Mouse (Mus musculus) MEL (cell line): ENCODE measurements around the gene Dglucy. TPM values are rescaled to one million over a fixed set of nuclear protein-coding genes. Genes with fewer than 3 reads are reported as not detected.

Experiments used
- DNase-seq: peaks from one replicate; pipeline ENCODE4 v3.0.0; 2011; ENCODE audit warnings: low read depth, low spot score
- H3K27ac ChIP-seq: 2 replicates; pipeline ENCODE4 v1.5.1; 2012; ENCODE audit warnings: low read depth, mild to moderate bottlenecking, control low read depth, low read length, moderate library complexity; ENCODE audit not compliant: control insufficient read depth
- H3K27me3 ChIP-seq, 2 experiments: fragments of 150-350 bp in 1 of 2; sonication (generic) in 1 of 2; 2 replicates each; pipeline ENCODE4 v1.6.1; 2012; ENCODE audit warnings: low read length in 2 of 2, mild to moderate bottlenecking in 2 of 2, improper control_type of control experiment in 1 of 2, moderate library complexity in 1 of 2; ENCODE audit not compliant: insufficient read depth in 2 of 2, control insufficient read depth in 1 of 2
- H3K36me3 ChIP-seq, 2 experiments: 2 replicates each; pipeline ENCODE4 v1.6.1; 2012 to 2014; ENCODE audit warnings: low read length in 2 of 2, improper control_type of control experiment in 1 of 2, inconsistent platforms in 1 of 2, mild to moderate bottlenecking in 1 of 2; ENCODE audit not compliant: insufficient read depth in 2 of 2, control insufficient read depth in 1 of 2
- H3K4me1 ChIP-seq, 2 experiments: fragments of 150-350 bp in 1 of 2; sonication (generic) in 1 of 2; 2 replicates each; pipeline ENCODE4 v1.6.1; 2012; ENCODE audit warnings: low read length in 2 of 2, improper control_type of control experiment in 1 of 2, mild to moderate bottlenecking in 1 of 2; ENCODE audit not compliant: insufficient read depth in 2 of 2, control insufficient read depth in 1 of 2
- H3K4me3 ChIP-seq, 2 experiments: fragments of 150-350 bp in 1 of 2; sonication (generic) in 1 of 2; 2 replicates each; pipeline ENCODE4 v1.5.1; 2012; ENCODE audit warnings: low read depth in 2 of 2, low read length in 2 of 2, mild to moderate bottlenecking in 2 of 2, moderate library complexity in 2 of 2, control low read depth in 1 of 2, improper control_type of control experiment in 1 of 2; ENCODE audit not compliant: control insufficient read depth in 1 of 2, insufficient read depth in 1 of 2
- H3K79me2 ChIP-seq: 2 replicates; pipeline ENCODE4 v1.6.1; 2012; ENCODE audit warnings: mild to moderate bottlenecking, low read length, moderate library complexity; ENCODE audit not compliant: control insufficient read depth, poor library complexity, insufficient read depth
- H3K9ac ChIP-seq: 2 replicates; pipeline ENCODE4 v1.6.1; 2012; ENCODE audit warnings: low read depth, mild to moderate bottlenecking, control low read depth, low read length, moderate library complexity; ENCODE audit not compliant: control insufficient read depth, poor library complexity, severe bottlenecking
- H3K9me3 ChIP-seq: fragments of 150-350 bp; sonication (generic); replicated peaks from 2 replicates; pipeline ENCODE4 v1.6.1; 2012; ENCODE audit warnings: mild to moderate bottlenecking, low read length, improper control_type of control experiment, moderate library complexity; ENCODE audit not compliant: insufficient read depth
- CHD1 ChIP-seq: IDR thresholded peaks from 2 replicates; pipeline ENCODE4 v1.6.1; 2012; ENCODE audit warnings: low read depth, mild to moderate bottlenecking, inconsistent platforms, low read length, improper control_type of control experiment
- CTCF ChIP-seq, 3 experiments: IDR thresholded peaks in 2 of 3; conservative IDR thresholded peaks in 1 of 3; 2 replicates each; pipeline ENCODE4 v1.5.1; 2011 to 2012; ENCODE audit warnings: low read length in 3 of 3, low read depth in 2 of 3, mild to moderate bottlenecking in 2 of 3, improper control_type of control experiment in 1 of 3, inconsistent platforms in 1 of 3, mixed read lengths in 1 of 3, moderate library complexity in 1 of 3; ENCODE audit not compliant: control insufficient read depth in 1 of 3, insufficient read depth in 1 of 3, poor library complexity in 1 of 3, severe bottlenecking in 1 of 3
- E2F4 ChIP-seq: IDR thresholded peaks from 2 replicates; pipeline ENCODE4 v1.6.1; 2011; ENCODE audit warnings: low read depth, low read length, improper control_type of control experiment, borderline replicate concordance
- ETS1 ChIP-seq: IDR thresholded peaks from 2 replicates; pipeline ENCODE4 v1.6.1; 2012; ENCODE audit warnings: low read depth, mild to moderate bottlenecking, inconsistent platforms, low read length, improper control_type of control experiment, moderate library complexity
- GABPA ChIP-seq: IDR thresholded peaks from 2 replicates; pipeline ENCODE4 v1.6.1; 2012; ENCODE audit warnings: low read depth, mild to moderate bottlenecking, inconsistent platforms, low read length, improper control_type of control experiment, moderate library complexity
- HCFC1 ChIP-seq: IDR thresholded peaks from 2 replicates; pipeline ENCODE4 v1.6.1; 2012; ENCODE audit warnings: low read depth, mild to moderate bottlenecking, inconsistent platforms, low read length, improper control_type of control experiment, moderate library complexity
- JUND ChIP-seq: IDR thresholded peaks from 2 replicates; pipeline ENCODE4 v1.6.1; 2011; ENCODE audit warnings: low read depth, mild to moderate bottlenecking, improper control_type of control experiment, low read length
- KAT2A ChIP-seq: conservative IDR thresholded peaks from 2 replicates; pipeline ENCODE4 v1.6.1; 2012; ENCODE audit warnings: low read depth, low read length, improper control_type of control experiment, inconsistent platforms
- MAFK ChIP-seq: IDR thresholded peaks from 2 replicates; pipeline ENCODE4 v1.6.1; 2011; ENCODE audit warnings: low read depth, mild to moderate bottlenecking, low read length, improper control_type of control experiment, borderline replicate concordance
- MAX ChIP-seq: IDR thresholded peaks from 2 replicates; pipeline ENCODE4 v1.6.1; 2011; ENCODE audit warnings: low read length, improper control_type of control experiment
- MYB ChIP-seq: IDR thresholded peaks from 2 replicates; pipeline ENCODE4 v1.6.1; 2011; ENCODE audit warnings: mild to moderate bottlenecking, low read depth, low read length, improper control_type of control experiment
- MYC ChIP-seq: IDR thresholded peaks from 2 replicates; pipeline ENCODE4 v1.6.1; 2011; ENCODE audit warnings: low read depth, mild to moderate bottlenecking, low read length, improper control_type of control experiment, moderate library complexity
- NRF1 ChIP-seq: IDR thresholded peaks from 2 replicates; pipeline ENCODE4 v1.6.1; 2014; ENCODE audit warnings: low read depth, mild to moderate bottlenecking, inconsistent platforms, low read length, improper control_type of control experiment, moderate library complexity; ENCODE audit not compliant: poor library complexity, insufficient read depth, severe bottlenecking
- POLR2AphosphoS5 ChIP-seq: IDR thresholded peaks from 2 replicates; pipeline ENCODE4 v1.6.1; 2012; ENCODE audit warnings: low read depth, borderline replicate concordance, mild to moderate bottlenecking, inconsistent platforms, low read length, moderate library complexity, mixed read lengths
- RAD21 ChIP-seq: IDR thresholded peaks from 2 replicates; pipeline ENCODE4 v1.6.1; 2011; ENCODE audit warnings: mild to moderate bottlenecking, low read depth, low read length, improper control_type of control experiment
- SMC3 ChIP-seq: IDR thresholded peaks from 2 replicates; pipeline ENCODE4 v1.6.1; 2011; ENCODE audit warnings: low read depth, low read length, improper control_type of control experiment
- TAL1 ChIP-seq: IDR thresholded peaks from 2 replicates; pipeline ENCODE4 v1.6.1; 2012; ENCODE audit warnings: mild to moderate bottlenecking, inconsistent platforms, low read length, moderate library complexity, mixed read lengths
- TBP ChIP-seq: IDR thresholded peaks from 2 replicates; pipeline ENCODE4 v1.8.0; 2011; ENCODE audit warnings: low read depth, low read length, improper control_type of control experiment
- TCF12 ChIP-seq: IDR thresholded peaks from 2 replicates; pipeline ENCODE4 v1.6.1; 2014; ENCODE audit warnings: low read depth, mild to moderate bottlenecking, inconsistent platforms, low read length, improper control_type of control experiment, moderate library complexity
- UBTF ChIP-seq: IDR thresholded peaks from 2 replicates; pipeline ENCODE4 v1.6.1; 2012; ENCODE audit warnings: low read depth, mild to moderate bottlenecking, inconsistent platforms, low read length, improper control_type of control experiment, moderate library complexity, borderline replicate concordance; ENCODE audit not compliant: insufficient read depth
- USF2 ChIP-seq, 2 experiments: IDR thresholded peaks; 2 replicates each; pipeline ENCODE4 v1.6.1; 2011 to 2012; ENCODE audit warnings: improper control_type of control experiment in 2 of 2, low read length in 2 of 2, borderline replicate concordance in 1 of 2, inconsistent platforms in 1 of 2, low read depth in 1 of 2, mild to moderate bottlenecking in 1 of 2; ENCODE audit not compliant: insufficient read depth in 1 of 2
- ZC3H11A ChIP-seq: IDR thresholded peaks from 2 replicates; pipeline ENCODE4 v1.6.1; 2012; ENCODE audit warnings: low read depth, mild to moderate bottlenecking, inconsistent platforms, low read length, improper control_type of control experiment
- ZKSCAN1 ChIP-seq: IDR thresholded peaks from 2 replicates; pipeline ENCODE4 v1.6.1; 2012; ENCODE audit warnings: low read depth, mild to moderate bottlenecking, inconsistent platforms, low read length, improper control_type of control experiment, moderate library complexity
- ZMIZ1 ChIP-seq: IDR thresholded peaks from 2 replicates; pipeline ENCODE4 v1.6.1; 2012; ENCODE audit warnings: low read depth, mild to moderate bottlenecking, inconsistent platforms, low read length, improper control_type of control experiment, moderate library complexity
- polyA plus RNA-seq, 2 experiments: library from polyadenylated mRNA; stranded (reverse) in 1 of 2; unstranded in 1 of 2; fragments of >175 nt in 1 of 2; fragments of >200 nt in 1 of 2; gene quantifications; 2 replicates each; pipeline versions ENCODE4 v1.2.1 to v1.2.4; 2012; ENCODE audit warnings: low replicate concordance in 2 of 2, low read depth in 1 of 2; ENCODE audit not compliant: insufficient read length in 2 of 2, insufficient read depth in 1 of 2, missing spikeins in 1 of 2
- total RNA-seq: library from RNA; depleted of rRNA; stranded (reverse); fragments of 300-350 nt; gene quantifications from 2 replicates; pipeline ENCODE4 v1.2.3, GENCODE M21; 2012

The Dglucy gene
- total and polyA plus RNA-seq, 3 experiments, result 0.03 TPM; not detected in 2

GRCm38 (mm10) chr12:100943146-100943545 lies 164.3 kb downstream of the Dglucy start:
- Histone ChIP-seq H3K9ac (no peak overlapping the region), H3K4me1 (no peaks in the 10 kb centered on the region), H3K79me2 (no peaks in the 10 kb centered on the region), H3K27ac (no peak overlapping the region), H3K27me3 (no peaks in the 10 kb centered on the region), H3K4me3 (no peak overlapping the region), H3K9me3 (no peaks in the 10 kb centered on the region), H3K36me3 (peaks cover 0 to 3% of the 10 kb centered on the region in 2 experiments; a peak in 1 of 4 replicates)
- DNase-seq, result no peak
- TF ChIP-seq GABPA (no peak), NRF1 (no peak), CHD1 (no peak), MAX (no peak), SMC3 (no peak), RAD21 (no peak), E2F4 (no peak), TCF12 (no peak), ZMIZ1 (no peak), POLR2AphosphoS5 (no peak), JUND (no peak), MYB (no peak), MYC (no peak), TAL1 (no peak), ETS1 (no peak), CTCF (IDR thresholded peaks at IDR 0.05 in 2 of 3, conservative IDR thresholded peaks at IDR 0.05 in 1 of 3; ENCODE audit: control insufficient read depth in 1 of 3, insufficient read depth in 1 of 3, low read depth in 2 of 3, low read length in 3 of 3, poor library complexity in 1 of 3, severe bottlenecking in 1 of 3) (no peak), ZKSCAN1 (no peak), TBP (no peak)

DNA sequence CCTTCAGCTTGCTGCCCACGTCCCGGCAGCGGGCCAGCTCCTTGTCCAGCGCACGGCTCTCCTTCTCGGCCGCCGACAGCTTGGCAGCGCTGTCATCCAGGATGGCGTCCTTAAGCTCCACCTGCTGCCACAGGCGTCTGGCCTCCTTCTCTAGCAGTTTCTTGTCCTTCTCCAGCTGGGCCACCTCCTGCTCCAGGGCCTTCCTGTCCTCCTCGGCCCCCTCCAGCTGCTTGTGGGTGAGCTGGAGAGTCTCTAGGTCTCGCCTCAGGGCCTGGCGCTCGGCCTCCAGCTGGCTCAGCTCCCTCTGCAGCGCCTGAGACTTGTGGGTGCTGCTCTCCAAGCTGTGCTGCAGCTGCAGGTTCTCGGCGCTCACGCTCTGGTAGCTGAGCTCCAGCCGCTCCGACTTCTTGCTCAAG lies 166.1 kb downstream of the Dglucy start:
- H3K79me2 ChIP-seq, result no peaks in the 10 kb centered on the region
- H3K27me3 ChIP-seq, result no peaks in the 10 kb centered on the region
- TF ChIP-seq TBP, result no peak
- TF ChIP-seq CHD1, result no peak
- TF ChIP-seq MAFK, result no peak
- TF ChIP-seq CTCF (IDR thresholded peaks at IDR 0.05 in 2 of 3, conservative IDR thresholded peaks at IDR 0.05 in 1 of 3; ENCODE audit: control insufficient read depth in 1 of 3, insufficient read depth in 1 of 3, low read depth in 2 of 3, low read length in 3 of 3, poor library complexity in 1 of 3, severe bottlenecking in 1 of 3), result no peak
- no peak for TF ChIP-seq POLR2AphosphoS5
- no peak for TF ChIP-seq USF2 (IDR thresholded peaks at IDR 0.05; ENCODE audit: borderline replicate concordance in 1 of 2, insufficient read depth in 1 of 2, low read depth in 1 of 2, low read length in 2 of 2)
- TF ChIP-seq ZC3H11A, result no peak
- no peak for TF ChIP-seq HCFC1
- no peak for TF ChIP-seq RAD21
- no peak for TF ChIP-seq GABPA
- no peak for TF ChIP-seq UBTF
- TF ChIP-seq KAT2A, result no peak
- DNase-seq, result no peak
- H3K4me1 ChIP-seq, result no peaks in the 10 kb centered on the region
- H3K27ac ChIP-seq, result no peak overlapping the region
- H3K9ac ChIP-seq, result no peak overlapping the region
- H3K9me3 ChIP-seq, result no peaks in the 10 kb centered on the region
- H3K36me3 ChIP-seq, result peaks cover 0 to 3% of the 10 kb centered on the region in 2 experiments; a peak in 1 of 4 replicates
- no peak overlapping the region for H3K4me3 ChIP-seq
